Mouse (Mus musculus) erythroblast, embryonic 14.5 days (primary cell): ENCODE measurements around the gene Serbp1.

ENCODE experiments used
- GATA1 ChIP-seq: IDR thresholded peaks from 2 replicates; pipeline ENCODE4 v1.6.1; 2012; ENCODE audit warnings: low read length, inconsistent platforms, mixed read lengths
- TAL1 ChIP-seq: IDR thresholded peaks from 3 replicates; pipeline ENCODE4 v1.6.1; 2012; ENCODE audit warnings: low read length, inconsistent platforms, mixed read lengths

DNA sequence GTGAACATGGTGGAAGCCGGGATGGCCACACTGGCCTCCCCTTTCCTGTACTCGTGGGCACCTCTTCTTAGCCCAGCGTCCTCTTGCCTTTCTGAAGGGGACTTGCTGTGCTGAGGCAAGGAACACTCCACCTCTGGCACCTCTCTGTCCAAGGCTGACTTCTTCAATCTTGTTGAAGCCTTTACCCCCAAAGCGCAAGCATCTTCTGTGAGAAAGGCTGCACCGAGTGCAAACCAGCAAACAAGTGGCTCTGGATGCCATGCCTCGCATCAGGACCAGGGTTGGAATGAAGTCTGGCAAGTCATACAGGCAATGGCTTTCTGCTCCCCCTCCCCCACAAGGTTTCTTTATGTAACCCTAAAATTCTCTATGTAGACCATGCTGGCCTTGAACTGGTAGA, 43.4 kb upstream of the Serbp1 start:
- TF ChIP-seq GATA1, result no peak
- TF ChIP-seq TAL1, result no peak
